Mouse (Mus musculus): ENCODE results near the gene Camta1.

The Camta1 gene

DNA sequence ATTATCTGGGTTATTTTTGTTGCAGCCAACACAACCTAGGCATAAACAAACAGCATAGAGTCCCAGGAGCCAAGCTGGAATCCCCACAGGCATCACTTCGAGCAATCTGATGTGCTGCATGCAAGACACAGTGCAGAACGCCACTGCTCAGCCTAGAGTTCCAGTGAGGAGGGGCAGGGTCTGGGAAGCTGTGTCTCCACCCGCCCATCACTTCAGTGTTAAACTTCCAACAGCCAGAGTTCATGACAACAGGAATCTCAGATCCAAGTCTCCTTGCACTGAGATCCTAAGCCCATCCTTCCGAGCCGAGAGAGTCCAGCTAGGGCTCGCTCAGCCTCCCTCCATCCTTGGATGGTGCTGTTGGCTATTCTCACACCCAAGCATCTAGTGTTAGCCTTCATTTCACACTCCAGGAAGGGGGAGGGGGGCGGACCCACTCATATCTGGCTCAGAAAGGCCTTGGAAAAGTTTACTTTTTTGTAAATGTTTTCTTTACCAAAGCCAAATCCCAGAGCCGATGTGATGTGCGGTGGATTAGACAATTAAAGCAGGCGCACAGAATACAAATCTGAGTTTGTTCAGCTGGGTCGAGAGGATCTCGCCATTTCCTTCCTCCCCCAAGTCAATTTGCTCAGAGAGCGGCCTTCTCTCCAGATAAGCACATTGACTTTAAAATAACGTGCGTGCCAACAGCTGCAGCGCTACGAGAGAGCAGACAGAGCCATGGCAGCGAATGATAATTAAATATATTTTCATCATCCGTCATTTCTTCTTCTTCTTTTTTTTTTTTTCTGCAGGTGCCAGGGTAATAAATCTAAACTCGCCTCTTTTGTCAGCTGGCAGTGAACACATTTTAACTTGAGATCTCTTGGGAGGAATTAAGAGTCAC, 120.2 kb downstream of the Camta1 start:
- no peak for DNase-seq (ENCODE audit: extremely low spot score, low read depth, low spot score)

DNA sequence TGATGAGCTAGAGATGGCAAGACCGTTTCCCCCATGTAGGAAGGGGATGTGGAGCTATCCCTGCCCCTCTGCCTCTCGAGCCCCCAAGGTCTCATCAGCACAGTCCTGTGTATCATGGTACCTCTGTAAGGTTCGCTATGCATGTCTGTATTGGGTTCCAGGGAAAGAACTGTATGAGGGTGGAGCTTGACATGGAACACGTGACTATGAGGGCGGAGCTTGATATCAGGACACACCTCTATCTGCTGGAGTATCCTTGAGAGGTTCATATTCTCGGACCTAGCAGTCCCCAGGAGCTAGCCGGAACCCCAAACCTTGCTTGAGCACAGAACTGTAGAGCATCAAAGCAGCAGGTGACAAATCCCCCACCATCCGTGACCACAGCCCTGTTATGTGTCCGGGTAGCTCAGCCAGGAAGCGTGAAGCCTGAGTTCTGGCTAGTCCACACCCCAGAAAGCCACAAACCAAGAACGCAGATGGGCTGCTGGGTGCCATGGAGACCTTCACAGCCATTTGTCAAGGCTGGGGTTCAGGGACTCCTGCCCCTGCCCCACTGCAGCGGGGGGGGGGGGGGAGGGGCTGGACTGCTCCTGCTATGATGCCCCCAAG, 122.2 kb downstream of the Camta1 start:
- DNase-seq (ENCODE audit: extremely low spot score, low read depth, low spot score) = no peak

DNA sequence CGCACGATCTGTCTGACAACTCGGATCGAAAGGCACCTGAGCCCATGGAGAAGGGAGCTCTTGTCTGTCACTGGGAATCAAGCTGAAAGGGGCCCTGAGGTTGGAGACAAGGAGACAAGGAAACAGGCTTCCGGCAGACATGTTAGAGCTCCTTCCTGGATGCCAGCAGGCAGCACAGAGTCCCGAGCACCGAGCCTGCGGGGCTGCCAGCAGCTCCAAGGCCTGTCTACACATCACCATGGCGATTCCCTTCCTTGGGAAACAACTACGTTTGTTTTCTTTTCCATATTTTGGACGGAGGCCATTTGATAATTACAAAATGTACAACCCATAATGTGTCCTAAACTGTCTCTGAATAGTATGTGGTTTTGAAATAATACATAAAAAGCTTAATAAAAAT, 122.8 kb downstream of the Camta1 start:
- no peak for DNase-seq (ENCODE audit: extremely low spot score, low read depth, low spot score)

DNA sequence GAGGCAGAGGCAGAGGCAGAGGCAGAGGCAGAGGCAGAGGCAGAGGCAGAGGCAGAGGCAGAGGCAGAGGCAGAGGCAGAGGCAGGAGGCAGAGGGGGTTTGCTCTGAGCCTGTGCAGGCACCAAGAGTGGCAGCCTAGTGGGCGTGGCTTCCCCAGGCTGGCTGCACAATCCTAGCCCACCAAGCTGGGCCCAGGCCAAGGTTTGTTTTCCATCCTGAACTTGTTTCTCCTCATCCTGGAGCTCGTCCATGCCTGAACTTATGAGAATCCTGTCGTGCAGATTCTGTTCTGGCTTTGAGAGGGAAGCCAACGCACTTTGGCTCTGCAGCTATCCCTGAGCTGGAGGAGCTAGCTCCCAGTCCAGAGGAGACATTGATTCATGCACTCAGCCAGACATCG, 123.4 kb downstream of the Camta1 start:
- no peak for DNase-seq (ENCODE audit: extremely low spot score, low read depth, low spot score)

DNA sequence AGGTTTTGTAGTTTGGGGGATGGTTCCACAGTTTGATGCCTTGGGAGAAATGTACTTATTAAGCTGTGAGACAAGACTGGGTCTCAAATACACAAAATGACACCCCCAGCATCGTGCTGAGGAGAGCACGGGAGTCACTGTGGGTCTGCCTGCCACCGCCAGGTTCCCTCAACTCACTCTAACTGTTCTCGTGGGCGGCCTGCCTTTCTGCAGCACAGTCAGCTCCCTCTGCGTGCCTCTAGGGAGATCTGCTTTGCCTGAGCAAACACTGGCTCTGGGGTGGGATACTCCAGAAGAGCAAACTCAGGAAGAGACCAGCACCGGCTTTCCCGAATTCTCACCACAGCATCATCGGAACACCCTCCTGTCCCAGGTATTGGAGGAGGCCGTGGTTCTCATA, 129.0 kb downstream of the Camta1 start:
- DNase-seq (ENCODE audit: extremely low spot score, low read depth, low spot score) = no peak

DNA sequence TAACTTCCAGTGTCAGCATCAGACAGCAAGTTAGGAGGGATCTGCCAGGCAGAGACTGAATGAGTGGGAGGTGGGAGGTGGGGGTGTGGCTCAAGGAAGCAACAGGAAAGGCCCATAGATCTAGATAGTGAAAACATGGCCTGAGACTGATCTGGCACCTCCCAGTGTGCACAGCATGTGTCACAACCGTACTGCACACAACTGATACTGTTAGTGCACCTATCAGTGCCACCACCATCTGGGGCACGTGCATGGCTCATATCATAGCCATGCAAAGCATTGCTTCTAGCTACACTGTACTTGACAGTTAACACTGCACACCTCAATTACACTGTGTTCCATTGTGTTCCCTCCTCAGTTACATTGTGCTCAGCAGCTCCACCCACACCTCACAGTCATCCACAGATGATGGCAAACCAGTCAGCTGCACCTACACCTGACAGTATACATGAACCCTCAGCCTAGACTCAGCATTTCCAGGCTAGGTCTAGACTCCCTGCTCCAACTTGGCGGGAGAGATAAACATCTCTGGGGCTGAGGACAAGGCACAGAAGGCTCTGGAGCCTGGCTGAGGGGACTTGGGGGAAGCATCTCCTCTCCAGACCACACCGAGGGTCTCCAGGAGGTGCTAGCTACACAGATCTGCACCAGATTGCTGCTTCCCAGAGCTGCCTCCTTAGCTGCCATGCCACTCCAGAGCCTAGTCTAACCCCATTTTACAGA, 131.5 kb downstream of the Camta1 start:
- no peak for DNase-seq (ENCODE audit: extremely low spot score, low read depth, low spot score)

DNA sequence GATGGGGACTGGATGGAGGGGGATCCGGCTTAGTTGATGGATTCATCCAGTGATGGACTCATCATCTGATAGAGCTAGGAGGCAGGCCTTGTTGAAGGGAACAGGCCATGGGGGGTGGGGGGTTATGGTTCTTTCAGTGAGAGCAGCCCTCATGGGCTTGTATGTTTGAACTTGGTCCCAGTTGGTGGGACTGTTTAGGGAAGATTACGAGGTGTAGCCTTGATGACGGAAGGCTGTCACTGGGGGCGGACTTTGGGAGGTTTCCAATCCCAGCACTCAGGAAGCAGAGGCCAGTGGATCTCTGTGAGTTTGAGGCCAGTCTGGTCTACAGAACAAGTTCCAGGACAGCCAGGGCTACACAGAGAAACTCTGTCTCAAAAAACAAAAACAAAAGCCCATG, 132.6 kb downstream of the Camta1 start:
- no peak for DNase-seq (ENCODE audit: extremely low spot score, low read depth, low spot score)

DNA sequence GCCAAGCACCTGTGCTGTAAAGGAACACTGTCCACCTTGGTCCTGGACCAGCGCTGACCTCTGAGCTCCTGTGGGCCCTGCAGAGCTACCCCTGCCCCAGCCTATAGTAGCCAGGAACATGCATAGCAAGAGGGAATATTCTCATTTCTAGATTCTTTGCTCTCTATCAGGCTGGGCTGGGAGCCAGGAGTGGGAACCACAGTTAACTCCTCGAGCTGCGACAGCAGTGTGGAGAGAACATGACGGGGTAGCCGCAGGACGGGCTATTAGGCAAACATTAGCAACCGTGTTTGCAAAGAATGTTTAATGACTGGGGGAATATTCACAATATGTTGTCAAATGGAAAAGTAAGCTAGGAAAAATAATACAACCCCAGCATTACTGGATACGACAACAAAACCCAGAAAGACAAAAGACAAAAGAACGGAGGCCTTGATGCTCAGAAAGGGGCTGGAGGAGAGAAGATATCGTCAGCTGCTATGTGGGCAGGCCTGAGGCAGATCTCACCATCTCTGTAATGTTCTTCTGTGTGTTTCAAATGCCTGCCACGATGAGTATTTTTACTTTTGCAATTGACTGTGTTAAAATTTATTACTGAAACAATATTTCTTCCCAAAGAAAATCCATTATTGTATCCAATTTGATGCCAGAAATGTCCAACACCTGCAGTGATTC, 133.1 kb downstream of the Camta1 start:
- DNase-seq (ENCODE audit: extremely low spot score, low read depth, low spot score) = no peak

DNA sequence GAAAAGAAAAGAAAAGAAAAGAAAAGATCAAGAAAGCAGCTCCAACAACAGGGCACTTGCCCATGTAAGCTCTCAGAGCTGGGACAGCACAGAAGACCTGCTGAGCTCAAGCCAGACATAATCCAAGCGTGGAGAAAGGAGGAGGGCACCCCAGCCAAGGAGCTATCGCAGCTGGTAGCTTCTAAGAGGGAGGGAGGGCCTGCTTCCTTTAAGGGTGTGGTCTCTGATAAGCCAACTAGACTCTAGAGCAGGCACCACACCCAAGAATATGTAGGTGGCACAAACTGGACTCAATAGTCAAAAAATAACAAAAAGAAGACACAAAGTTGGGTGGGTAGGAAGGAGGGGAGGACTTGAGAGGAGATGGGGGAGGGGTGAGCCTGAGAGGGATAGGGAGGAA, 135.3 kb downstream of the Camta1 start:
- no peak for DNase-seq (ENCODE audit: extremely low spot score, low read depth, low spot score)

DNA sequence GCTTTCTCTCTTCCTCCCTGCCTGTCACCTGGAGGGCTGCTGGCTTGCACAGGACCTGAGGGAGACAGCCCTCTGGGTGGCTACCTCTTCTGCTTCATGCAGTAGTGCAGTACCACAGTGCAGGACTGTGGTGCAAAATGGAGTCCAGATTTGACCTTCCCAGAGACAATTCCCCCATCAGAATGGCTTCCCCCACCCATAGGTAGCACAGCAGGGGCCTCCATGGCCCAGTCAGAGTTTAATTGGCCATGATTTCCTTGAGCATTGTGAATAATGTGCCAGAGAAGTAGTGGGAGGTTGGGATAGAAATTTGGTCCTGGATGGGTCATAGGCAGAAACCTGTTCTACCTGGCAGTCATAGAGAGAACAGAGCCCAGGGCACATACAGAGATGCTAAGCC, 136.8 kb downstream of the Camta1 start:
- no peak for DNase-seq (ENCODE audit: extremely low spot score, low read depth, low spot score)

DNA sequence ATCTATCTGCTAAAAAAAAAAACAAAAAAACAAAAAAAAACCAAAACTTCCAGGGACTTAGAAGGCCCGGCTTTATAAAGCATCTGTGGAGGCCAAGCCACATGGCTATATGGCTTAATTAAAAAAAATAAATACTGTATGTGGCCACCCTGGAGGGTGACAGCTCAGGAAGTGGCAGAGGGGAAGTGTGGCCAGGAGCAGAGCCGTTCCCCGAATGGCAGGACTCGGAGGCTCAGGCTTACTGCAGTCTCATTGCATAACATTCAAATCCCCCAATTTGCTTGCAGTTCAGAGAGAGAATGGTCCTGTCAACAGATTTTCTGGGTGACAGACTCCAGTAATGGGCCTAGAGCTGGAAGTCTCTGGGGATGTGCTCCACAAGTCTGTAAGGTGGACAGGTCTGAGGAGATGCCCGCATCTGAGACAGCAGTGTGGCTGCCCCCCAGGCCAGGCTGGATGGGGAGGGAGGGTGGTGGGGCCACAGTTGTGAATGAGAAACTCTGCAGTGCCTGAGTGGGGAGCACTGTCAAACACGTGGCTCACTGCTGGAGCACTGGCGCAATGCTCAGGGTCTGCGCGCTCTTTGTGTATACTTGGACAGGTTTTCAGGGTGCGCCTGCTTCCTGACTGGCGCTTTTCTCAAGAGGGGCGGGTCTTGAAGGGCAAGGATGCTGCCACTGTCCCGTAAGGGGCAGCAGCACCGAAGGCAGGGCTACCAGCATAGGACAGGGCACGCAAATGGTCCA, 140.8 kb downstream of the Camta1 start:
- DNase-seq (ENCODE audit: extremely low spot score, low read depth, low spot score) = no peak

DNA sequence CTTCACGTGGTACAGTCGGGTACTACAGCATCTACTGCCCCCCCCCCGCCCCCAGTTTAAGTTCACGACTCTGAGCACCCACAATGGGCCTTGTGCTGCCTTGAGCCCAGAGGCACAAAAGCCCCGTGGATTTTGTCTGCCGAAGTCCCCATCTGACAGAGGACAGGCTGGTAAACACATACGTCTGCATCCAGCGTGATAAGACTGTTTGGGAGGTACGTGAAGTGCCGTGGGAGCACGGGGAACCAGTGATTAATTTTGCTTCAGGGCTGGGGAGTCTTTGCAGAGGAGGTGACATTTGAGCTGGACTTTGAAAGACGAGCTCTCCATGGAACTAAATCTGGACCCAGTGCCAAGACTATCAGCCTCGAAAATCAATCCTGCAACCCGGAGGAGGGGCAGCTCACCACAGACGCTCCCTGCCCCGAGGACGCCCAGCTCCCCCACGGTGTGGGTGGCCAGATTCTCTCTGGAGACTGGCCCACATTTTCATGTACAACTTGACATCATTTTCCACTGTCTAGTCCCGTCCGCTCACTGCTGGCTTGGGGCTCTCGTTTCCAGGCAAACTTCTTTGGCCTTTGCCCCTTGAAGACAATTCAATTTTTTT, 142.7 kb downstream of the Camta1 start:
- DNase-seq (ENCODE audit: extremely low spot score, low read depth, low spot score) = no peak

DNA sequence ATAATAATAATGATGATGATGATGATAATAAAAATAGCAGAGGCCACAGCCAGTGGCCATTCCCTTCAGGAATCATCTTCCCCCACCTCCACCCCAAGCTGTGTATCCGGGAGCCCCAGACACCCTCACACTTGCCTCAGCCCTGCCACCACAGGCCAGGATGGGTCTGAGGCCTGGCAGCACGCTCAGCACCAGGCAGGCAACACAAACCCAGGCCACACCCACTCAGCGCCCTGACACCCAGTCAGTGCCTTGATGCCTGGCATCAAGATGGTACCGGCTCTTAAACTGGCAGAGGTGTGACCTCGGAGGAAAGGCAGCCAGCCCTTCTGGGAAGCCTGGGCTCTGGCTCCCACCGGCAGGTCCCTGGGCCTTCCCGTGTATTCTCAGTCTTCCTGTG, 143.8 kb downstream of the Camta1 start:
- DNase-seq (ENCODE audit: extremely low spot score, low read depth, low spot score) = no peak

DNA sequence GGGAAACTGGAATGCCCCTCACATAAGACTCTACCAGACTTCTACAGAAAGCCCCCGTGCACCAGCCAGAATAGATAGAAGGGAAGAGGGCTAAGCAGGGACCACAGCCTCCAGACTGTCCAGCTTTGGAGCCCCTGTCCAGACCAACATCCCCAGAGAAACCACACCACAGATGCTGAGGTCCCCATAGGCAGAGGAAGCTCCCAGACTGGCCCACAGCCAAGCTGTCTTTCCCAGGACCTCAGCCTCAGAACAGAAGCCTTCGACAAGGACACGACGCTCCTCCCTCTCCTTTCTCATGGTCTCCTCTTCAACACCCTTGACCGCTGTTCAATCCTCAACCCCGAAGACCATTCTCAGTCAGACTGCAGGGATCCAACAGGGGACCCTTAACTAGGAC, 148.0 kb downstream of the Camta1 start:
- no peak for DNase-seq (ENCODE audit: extremely low spot score, low read depth, low spot score)

DNA sequence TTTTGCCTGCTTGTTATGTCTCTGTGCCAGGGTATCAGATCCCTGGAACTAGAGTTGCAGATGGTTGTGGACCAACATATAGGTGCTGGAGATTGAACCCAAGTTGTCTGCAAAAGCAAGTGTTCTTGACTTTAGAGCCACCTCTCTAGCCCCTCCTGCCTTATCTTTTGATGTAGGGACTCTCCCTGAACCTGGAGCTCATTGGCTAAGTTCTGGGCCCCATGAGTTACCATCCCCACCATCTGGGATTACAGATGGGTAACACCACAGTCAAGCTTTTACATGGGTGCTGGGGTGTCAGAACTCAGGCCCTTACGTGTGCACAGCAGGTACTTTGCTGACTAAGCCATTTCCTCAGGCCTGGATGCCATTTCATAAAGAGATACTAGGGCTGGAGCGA, 150.3 kb downstream of the Camta1 start:
- DNase-seq (ENCODE audit: extremely low spot score, low read depth, low spot score) = no peak

DNA sequence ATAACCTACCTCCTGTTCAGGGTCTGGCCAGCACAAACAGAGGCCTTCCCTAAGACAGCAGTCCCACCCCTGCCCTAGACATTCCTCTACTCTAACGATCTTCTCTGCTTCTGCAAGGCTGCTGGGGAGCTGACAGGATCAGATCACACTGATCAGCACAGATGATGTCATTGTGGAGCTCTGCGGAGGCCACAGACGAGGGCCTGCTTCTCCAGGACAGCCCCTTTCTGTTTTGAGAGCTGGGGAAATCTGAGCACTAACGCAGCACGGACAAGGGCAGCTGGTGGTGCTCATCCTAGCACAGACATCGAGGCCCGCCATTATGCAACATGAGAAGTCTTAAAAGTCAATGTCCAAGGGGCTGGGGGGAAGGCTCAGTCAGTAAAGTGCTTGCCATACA, 151.2 kb downstream of the Camta1 start:
- DNase-seq (ENCODE audit: extremely low spot score, low read depth, low spot score) = no peak

DNA sequence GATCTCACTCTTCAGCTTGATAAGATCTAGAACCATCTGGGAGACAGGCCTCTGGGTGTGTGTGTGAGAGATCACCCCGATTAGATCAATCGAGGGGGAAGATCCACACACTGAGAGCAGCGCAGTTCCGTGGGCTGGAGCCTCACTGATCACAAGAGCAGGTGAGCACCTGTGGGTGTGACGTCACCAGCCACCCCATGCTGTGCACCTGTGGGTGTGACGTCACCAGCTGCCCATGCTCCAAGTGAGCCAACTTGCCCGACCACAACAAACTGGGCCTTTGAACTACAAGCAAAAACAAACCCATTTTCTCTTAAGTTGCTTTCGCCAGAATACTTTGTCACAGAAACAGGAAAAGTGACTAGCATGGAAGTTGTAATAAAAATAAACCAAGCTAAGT, 152.4 kb downstream of the Camta1 start:
- no peak for DNase-seq (ENCODE audit: extremely low spot score, low read depth, low spot score)

DNA sequence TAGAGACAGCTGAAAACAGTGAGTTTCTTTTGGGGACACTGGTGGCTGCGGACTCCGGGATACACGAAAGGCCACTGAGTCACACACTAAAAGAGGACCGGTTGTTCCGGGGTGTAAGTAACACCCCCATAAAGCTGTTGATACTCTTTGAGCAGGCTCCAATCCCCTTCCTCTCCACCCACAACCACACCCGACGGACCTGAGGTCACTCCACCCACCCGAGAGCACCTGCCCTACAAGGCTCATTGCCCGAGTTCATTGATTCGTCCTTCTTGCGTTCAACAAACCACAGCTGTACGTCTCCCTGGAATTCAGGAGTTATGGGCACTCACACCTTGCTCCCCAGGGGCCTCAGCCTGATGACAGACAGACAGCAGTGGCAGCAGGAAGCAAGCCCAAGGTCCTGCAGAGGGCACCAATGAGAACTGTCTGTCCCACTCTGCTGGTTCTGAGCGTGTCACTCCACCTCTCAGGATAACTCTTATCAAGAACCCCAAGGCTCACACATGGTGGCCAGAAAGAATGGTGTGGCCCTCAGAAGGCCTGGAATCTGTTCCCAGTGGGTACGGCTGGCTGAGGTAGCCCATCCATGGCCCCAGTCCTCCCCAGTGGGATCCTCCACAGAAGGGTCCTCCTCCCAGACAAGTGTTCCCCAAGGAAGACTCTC, 158.5 kb downstream of the Camta1 start:
- DNase-seq (ENCODE audit: extremely low spot score, low read depth, low spot score) = no peak

DNA sequence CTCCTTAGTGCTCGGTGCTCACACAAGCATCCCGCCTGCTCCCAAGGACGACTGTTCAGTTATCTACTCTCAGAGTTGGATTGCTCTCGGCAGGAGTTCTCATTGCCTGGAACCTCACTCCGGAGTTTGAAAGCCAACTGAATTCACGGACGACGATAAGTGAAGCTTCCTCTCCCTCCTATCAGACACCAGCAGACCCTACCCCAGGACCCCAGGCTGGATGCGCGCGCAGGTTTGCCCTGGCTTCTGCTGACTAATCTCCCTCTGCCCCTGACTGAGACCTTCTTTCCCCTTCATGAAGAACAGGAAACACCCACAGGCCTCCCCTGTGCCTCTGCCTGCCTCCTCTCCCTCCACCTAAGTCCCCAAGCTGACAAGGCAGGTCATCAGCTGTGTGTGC, 159.2 kb downstream of the Camta1 start:
- DNase-seq (ENCODE audit: extremely low spot score, low read depth, low spot score) = no peak

DNA sequence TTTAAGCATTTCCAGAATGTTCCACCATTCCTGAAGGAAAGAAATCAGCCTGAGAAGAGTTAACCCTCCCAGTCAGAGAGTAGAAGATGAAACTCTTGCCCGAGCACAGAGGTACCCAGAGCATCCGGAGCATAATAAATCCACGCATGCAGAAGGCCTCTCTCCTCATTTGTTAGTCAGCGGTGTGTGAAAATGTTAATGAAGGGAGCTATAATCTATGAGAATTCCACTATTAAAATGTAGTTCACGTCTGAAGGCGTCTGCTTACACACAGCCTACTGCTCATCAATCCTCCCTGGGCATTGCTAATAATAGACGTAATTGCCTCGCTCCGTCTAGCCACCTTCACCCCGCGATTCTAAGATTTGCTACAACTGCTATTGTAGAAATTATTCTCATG, 165.7 kb downstream of the Camta1 start:
- DNase-seq (ENCODE audit: extremely low spot score, low read depth, low spot score) = no peak

Data from hindlimb bud, embryonic 11.5 days (tissue).